Mouse (Mus musculus) T-helper 1 cell (primary cell): Measurements from ENCODE around the gene Ano10.
"Not testable (repeated sequence)": the region's sequence is repeated elsewhere in the genome, so short reads cannot be mapped to it uniquely, and the experiment has no call there.

Source experiments
- in situ Hi-C: fragments of 300-600 bp; cut with MboI, MseI; formaldehyde crosslinking; loops from one replicate; pipeline ENCODE4 v1.15.1; 2025; ENCODE audit warnings: high pct_unique_total_duplicates

The Ano10 gene

GRCm38 (mm10) chr9:122167719-122168118 lies 126.5 kb downstream of the Ano10 start:
- in situ Hi-C loops: not testable (repeated sequence)

- in situ Hi-C loops: no loop called here
Observed at GRCm38 (mm10) chr9:122164535-122164934, 129.7 kb downstream of the Ano10 start.

- in situ Hi-C loops: no loop called here
Observed at GRCm38 (mm10) chr9:122157079-122157441, 137.2 kb downstream of the Ano10 start.

- in situ Hi-C loops: no loop called here
Observed at GRCm38 (mm10) chr9:122156389-122157078, 137.7 kb downstream of the Ano10 start.

- in situ Hi-C loops: no loop called here
Observed at GRCm38 (mm10) chr9:122155193-122155592, 139.0 kb downstream of the Ano10 start.

GRCm38 (mm10) chr9:122153436-122153835 lies 140.8 kb downstream of the Ano10 start:
- in situ Hi-C loops: no loop called here

- in situ Hi-C loops: no loop called here
Observed at GRCm38 (mm10) chr9:122152501-122152900, 141.7 kb downstream of the Ano10 start.

- in situ Hi-C loops: no loop called here
Observed at GRCm38 (mm10) chr9:122152063-122152462, 142.2 kb downstream of the Ano10 start.

- in situ Hi-C loops: no loop called here
Observed at GRCm38 (mm10) chr9:122149997-122150826, 144.0 kb downstream of the Ano10 start.

GRCm38 (mm10) chr9:122148356-122148755 lies 145.9 kb downstream of the Ano10 start:
- in situ Hi-C loops: no loop called here

- in situ Hi-C loops: no loop called here
Observed at GRCm38 (mm10) chr9:122146124-122146870, 147.9 kb downstream of the Ano10 start.

- in situ Hi-C loops: no loop called here
Observed at GRCm38 (mm10) chr9:122145677-122146076, 148.5 kb downstream of the Ano10 start.

- in situ Hi-C loops: no loop called here
Observed at GRCm38 (mm10) chr9:122144776-122145175, 149.4 kb downstream of the Ano10 start.

GRCm38 (mm10) chr9:122143219-122143618 lies 151.0 kb downstream of the Ano10 start:
- in situ Hi-C loops: no loop called here

GRCm38 (mm10) chr9:122139236-122139635 lies 155.0 kb downstream of the Ano10 start:
- in situ Hi-C loops: no loop called here

GRCm38 (mm10) chr9:122138371-122139029 lies 155.7 kb downstream of the Ano10 start:
- in situ Hi-C loops: no loop called here

GRCm38 (mm10) chr9:122137960-122138359 lies 156.3 kb downstream of the Ano10 start:
- in situ Hi-C loops: no loop called here

GRCm38 (mm10) chr9:122135885-122136170 lies 158.4 kb downstream of the Ano10 start:
- in situ Hi-C loops: no loop called here

- in situ Hi-C loops: no loop called here
Observed at GRCm38 (mm10) chr9:122135095-122135884, 158.9 kb downstream of the Ano10 start.

GRCm38 (mm10) chr9:122132145-122132544 lies 162.1 kb downstream of the Ano10 start:
- in situ Hi-C loops: no loop called here

- in situ Hi-C loops: no loop called here
Observed at GRCm38 (mm10) chr9:122130666-122131065, 163.6 kb downstream of the Ano10 start.
